Mouse (Mus musculus) CD4-positive helper T cell, adult 2 months (primary cell): Measurements from ENCODE around the gene Micu2.
"Not testable (repeated sequence)": the region's sequence is repeated elsewhere in the genome, so short reads cannot be mapped to it uniquely, and the experiment has no call there.

Experiments used
- DNase-seq: peaks from one replicate; pipeline ENCODE4 v3.0.0-alpha.2; 2012; ENCODE audit warnings: low read depth, missing footprints, low spot score

Micu2 gene

DNA sequence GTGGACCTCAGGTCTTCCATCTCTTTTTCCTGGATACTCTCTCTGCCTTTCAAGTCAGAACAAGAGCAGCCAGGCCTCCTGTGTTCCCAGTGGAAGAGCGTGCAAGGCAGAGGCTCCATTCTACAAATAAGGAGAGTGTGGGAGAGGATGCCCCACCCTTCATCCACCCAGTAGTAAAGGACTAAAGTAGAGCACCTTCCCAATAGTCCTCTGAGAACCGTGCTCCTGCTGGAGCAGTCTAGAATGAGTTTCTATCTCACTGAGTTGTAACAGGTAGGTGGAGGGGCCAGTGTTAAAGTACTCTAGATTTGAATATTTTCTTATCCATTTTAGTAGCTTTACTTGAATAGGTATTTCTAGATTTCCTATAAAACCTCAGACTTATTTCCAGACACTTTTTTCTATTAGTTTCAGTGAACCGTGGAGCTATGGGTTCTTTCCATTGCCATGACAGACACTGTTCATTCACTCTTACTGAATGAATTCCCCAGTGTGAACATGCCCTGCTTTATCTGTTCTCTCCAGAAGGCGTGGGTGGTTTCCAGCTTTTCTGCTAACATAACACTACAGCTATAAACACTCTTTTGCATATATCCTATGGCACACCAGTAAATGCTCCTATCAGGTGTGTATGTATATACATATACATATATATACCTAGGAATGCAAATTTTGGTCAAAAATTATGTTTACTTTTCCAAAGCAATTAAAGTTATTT lies 31.8 kb downstream of the Micu2 start:
- DNase-seq = no peak

DNA sequence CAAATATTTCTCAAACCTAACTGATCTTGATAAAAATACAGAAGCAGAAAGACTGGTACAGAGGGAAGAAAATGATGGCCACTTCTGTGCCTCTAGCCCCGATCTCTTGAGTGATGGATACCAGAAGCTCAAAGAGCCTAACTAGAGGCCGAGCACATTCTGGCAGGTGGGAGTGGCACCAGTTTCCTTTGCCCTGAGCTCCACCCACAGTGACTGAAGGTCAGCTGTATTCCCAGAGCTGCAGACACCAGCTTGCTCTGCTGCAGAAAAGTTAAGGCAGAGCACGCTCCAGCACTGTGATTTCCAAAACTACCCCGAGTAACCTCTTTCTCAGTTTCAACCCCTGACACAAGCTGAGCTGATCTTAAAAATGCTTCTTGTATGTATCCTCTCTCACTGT lies 37.2 kb downstream of the Micu2 start:
- DNase-seq = no peak

GRCm38 (mm10) chr14:57951089-57951488 lies 48.0 kb downstream of the Micu2 start:
- peak; percentile 21 for DNase-seq

DNA sequence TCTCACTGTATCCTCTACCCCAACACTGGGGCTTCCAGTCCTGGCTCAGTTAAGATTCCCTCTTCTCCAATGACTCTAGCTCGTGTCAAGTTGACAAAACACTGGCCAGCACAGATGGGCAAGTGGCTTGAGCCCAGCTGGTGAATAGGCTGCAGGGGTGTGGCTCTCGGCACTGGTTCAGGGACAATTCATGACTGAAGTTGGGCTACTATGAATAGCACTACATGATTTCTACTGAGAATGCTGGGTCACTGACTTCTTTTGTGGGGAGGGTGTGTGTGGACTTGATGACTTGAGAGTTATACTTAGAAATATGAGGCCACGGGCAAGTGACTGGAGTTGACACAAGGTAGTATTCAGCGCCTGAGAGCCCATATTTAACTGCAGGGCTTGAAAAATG lies 53.2 kb downstream of the Micu2 start:
- no peak for DNase-seq

DNA sequence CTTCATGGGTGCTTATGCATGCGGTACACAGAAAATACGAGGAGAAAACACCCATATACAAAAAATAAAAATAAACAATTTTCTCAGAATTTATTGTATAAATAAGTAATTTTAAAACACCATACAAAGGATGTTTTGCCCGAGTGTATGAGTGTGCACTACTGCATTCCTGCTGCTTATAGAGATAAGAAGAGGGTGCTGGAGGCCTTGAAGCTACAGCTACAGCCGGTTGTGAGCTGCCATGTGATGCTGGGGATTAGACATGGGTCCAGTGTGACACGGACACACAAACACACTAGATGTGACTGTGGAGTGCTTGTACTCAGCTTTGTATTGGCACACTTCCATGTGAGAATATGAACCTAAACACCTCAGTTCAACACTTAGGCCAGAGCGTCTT lies 61.8 kb downstream of the Micu2 start:
- DNase-seq = no peak

DNA sequence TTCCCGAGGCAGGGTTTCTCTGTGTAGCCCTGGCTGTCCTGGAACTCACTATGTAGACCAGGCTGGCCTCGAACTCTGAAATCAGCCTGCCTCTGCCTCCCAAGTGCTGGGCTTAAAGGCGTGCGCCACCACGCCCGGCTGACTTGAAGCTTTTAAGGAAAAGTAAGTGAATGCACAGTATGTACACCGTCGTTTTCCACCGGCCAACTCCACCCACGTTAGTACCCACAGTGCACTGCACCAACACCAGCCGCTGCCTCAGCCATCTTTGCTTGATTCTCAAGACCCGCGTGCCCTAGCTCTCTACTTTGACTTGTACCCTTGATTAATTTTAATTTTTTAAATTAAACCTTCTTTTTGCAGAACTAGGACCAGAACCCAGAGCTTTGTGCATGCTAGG lies 64.4 kb downstream of the Micu2 start:
- DNase-seq = no peak

DNA sequence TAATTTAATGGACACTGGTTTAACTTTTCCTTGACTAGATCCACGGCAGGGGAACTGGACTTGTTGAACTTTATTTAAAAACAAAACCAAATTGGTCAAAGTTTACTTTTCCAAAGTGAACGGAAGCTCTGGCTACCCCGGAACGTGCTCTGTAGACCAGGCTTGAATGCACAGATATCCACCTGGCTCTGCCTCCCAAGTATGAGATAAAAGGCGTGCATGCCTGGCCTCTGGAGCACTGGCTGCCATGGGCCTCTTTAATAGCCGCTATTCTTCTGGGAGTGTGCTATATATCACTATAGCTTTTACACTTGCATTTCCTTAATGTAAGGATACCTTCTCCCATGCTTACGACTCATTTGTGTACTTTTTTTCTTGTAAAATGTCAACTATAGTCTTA lies 65.5 kb downstream of the Micu2 start:
- no peak for DNase-seq

DNA sequence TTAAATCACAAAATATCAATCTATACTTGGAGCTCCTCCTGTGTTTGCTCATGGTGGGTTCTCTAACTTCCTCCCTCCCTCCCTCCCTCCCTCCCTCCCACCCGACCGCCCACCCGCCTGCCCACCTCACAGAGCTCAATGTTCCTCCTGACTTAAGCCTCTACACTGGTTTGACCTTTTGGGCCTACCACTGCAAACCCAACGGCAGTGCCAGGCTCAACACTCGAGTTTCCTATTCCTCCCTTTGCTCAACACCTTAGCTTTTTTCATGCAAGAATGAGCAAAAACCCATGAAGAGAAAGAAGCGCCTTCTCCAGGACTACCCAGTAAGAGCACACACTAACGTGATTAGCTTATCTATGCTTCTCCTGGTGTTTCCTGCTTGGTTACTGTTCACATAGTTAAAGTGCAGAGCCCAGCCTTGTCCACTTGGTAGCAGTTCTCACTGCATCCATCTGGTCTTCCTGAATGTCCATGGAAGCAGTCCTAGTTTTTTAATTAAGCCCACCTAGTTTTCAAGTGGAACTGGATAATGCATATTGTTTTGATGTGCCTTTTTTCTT lies 66.1 kb downstream of the Micu2 start:
- no peak for DNase-seq

DNA sequence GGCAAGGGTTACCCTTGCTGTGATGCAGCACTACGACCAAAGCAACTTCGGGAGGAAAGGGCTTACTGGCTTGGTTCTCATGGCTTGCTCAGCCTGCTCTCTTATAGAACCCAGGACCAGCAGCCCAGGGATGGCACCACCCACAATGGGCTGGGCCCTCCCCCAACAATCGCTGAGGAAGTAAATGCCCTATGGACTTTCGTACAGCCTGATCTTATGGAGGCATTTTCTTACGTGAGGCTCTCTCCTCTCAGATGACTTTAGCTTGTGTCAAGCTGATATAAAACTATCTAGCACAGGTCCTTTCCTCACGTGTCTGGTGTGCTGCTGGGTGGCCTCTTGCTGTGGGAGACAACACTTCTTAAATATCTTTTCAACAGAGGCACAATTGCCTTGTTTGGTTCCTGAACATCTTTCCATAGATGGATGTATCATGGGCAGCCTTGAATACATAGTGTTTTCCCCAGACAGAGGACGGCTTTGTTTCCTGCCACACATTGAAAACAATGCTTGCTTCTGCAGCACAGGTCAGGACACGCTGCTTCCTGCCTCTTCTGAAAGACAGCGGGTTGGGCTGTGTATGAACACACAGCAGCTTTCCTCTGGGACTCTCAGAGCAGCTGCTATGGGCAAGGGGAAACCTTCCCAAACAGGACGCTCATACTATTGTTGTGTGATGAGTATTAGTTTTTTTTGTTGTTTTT lies 77.5 kb downstream of the Micu2 start:
- no peak for DNase-seq

- DNase-seq = no peak
Measured at GRCm38 (mm10) chr14:57920568-57921310, 78.3 kb downstream of the Micu2 start.

DNA sequence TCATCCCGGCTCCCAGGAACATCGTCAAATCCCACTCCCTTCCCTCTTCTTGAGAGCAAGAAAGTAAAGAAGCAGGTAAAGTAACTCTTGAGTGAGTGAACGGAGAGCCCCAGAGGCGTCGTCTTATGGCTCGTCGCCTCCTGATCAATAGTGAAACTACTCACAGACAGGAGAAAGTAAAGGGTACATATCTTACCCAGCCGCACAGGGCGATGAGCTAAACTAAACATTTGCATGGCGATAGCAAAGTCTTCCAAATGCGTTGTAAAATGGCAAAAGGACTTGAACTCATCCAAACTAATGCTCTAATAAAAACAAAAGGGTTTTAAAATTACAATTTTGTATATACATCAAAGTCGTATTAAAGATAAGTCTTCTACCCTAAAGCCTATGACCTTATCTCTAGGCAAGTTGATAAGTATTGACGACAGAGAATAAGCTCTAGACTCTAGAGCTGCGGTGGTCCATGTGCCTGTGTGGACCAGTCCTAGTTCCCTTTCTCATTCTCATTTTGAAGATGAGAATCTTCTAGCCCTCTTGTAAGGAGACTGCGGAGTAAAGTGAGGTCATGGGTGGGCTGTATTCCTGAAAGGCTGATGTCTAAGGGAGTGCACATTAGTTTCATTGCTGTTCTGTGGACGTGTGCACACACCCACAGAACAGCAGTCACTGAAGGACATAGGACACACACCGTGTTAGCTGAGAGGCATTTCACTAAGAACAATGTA lies 79.8 kb downstream of the Micu2 start:
- no peak for DNase-seq

DNA sequence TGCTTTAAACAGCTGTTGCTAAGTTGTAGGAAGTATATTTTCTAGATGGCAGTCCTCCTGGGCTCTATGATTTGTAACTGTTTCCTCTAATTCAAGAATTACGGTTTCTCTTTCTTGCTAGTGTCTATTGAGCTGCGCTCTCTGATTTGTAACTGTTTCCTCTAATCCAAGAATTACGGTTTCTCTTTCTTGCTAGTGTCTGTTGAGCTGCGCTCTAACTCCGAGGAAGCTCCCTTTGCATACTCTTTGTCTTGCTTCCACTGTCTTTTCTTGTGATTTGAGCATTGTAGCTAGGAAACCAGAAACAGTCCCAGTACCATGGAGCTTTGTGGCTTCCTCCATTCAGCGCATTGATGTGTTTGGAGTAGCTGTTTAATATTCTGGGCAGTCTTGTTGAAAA lies 83.7 kb downstream of the Micu2 start:
- no peak for DNase-seq

- not testable (repeated sequence) for DNase-seq
Measured at GRCm38 (mm10) chr14:57912211-57913007, 86.7 kb downstream of the Micu2 start.

- not testable (repeated sequence) for DNase-seq
Measured at GRCm38 (mm10) chr14:57911787-57912186, 87.3 kb downstream of the Micu2 start.

GRCm38 (mm10) chr14:57911316-57911715 lies 87.7 kb downstream of the Micu2 start:
- no peak for DNase-seq

DNA sequence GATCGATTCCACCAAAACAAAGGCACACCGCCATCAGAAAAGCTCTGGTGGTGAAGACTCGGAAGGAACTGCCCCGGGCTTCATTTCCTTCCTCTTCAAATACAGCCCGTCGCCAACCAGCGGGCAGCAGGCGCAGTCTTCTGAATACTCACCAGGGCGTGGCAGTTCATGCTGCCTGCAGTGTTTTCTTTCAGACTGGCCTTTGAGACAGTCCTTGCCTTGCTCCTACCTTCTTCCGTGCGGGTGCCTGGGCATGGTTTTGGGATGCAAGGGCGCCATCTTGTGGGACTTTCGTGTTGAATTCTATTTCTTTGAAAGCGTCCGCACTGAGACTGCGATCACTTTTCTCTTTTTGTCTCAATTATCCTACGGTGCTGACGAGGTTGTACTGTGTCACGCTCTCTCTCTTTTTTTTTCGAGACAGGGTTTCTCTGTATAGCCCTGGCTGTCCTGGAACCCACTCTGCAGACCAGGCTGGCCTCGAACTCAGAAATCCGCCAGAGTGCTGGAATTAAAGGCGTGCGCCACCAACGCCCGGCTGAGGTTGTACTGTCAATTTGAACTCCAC lies 88.5 kb downstream of the Micu2 start:
- peak; percentile 87 for DNase-seq

DNA sequence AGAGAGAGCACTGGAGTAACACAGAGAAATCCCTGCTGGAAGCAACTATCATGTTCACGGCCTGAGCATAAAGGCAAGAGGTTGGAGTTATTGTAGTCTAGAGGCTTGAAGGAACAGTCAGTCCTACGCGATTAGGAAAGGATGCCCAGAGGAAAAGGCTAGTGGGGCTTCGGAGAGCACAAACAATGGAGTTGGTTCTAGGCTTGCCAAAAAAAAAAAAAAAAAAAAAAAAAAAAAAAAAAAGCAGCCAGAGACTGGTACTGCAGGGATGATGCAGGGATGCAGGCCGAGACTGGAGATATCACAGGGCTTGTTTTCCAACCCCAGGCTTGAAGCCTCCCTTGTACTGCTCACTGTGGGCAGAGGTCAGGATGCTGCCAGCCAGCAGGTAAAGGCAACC lies 89.8 kb downstream of the Micu2 start:
- no peak for DNase-seq

DNA sequence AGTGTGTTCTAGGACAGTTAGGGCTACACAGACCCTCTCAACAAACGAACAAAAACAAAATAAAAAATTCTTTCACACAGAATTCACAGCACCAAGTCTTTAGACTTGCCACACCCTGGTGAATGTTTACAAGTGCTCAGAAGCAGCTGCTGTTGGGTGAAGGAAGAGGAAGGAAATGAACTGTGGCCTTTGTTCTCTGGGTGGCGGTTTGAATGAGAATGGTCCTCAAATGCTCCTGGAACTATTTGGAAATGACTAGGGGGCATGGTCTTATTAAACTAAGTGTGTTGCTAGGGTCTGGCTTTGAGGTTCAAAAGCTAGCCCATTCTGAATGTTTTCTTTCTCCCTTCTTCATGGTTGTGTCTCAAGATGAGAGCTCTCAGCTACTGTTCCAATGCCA lies 90.6 kb downstream of the Micu2 start:
- DNase-seq = peak; percentile 54

DNA sequence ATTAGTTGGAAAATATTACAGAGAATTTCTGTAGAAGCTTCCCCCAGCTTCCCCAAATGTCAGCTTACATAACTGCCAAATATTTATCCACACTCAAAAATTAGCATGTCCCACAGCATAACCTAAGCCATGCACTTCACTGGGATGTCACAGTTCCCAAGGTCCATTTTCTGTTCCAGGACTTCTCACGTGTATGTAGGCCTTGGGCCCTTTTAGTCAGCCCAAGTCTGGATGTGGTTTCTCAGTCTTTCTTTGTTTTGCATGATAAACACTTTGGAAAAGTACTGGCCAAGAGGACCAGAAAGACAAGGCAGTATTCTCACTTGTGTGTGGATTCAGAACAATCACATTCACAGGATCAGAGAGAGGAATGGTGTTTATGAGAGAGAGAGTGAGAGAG lies 97.1 kb downstream of the Micu2 start:
- DNase-seq = no peak

DNA sequence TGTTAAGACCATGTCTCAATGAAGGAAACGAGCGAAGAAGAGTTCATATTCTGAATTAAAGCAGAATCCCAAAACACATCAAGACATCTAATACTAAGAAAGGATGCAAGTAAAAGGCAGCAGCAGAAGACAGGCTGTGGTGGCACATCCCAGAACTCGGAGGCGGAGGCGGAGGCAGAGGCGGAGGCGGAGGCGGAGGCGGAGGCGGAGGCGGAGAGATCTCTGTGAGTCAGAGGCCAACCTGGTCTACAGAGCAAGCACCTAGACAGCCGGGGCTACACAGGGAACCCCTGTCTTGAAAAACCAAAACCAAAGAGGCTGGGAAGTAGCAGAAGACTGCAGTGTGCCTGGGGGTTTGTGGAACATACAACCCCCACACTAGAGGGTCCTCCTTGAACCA lies 102.2 kb downstream of the Micu2 start:
- DNase-seq = peak; percentile 50
